Mouse (Mus musculus) testis, adult 2 months (tissue): ENCODE data around the gene Ksr2. TPM values are rescaled to one million over a fixed set of nuclear protein-coding genes. Genes with fewer than 3 reads are reported as not detected.

Source experiments
- H3K27ac ChIP-seq: fragments of 200-500 bp; 2 replicates; pipeline ENCODE4 v1.5.1; 2012; ENCODE audit warnings: low read depth, low read length; ENCODE audit not compliant: control insufficient read depth, insufficient read depth
- H3K27me3 ChIP-seq: fragments of 200-500 bp; 2 replicates; pipeline ENCODE4 v1.6.1; 2012; ENCODE audit warnings: mild to moderate bottlenecking, low read length, moderate library complexity; ENCODE audit not compliant: control insufficient read depth, insufficient read depth
- H3K36me3 ChIP-seq: fragments of 200-500 bp; 2 replicates; pipeline ENCODE4 v1.6.1; 2012; ENCODE audit warnings: mild to moderate bottlenecking, low read length; ENCODE audit not compliant: control insufficient read depth, insufficient read depth
- H3K4me1 ChIP-seq: fragments of 200-500 bp; 2 replicates; pipeline ENCODE4 v1.6.1; 2012; ENCODE audit warnings: low read length; ENCODE audit not compliant: control insufficient read depth, insufficient read depth
- H3K4me3 ChIP-seq: fragments of 200-500 bp; 2 replicates; pipeline ENCODE4 v1.5.1; 2012; ENCODE audit warnings: low read depth, mild to moderate bottlenecking, low read length, moderate library complexity, mixed read lengths; ENCODE audit not compliant: control insufficient read depth
- CTCF ChIP-seq: fragments of 200-500 bp; IDR thresholded peaks from 2 replicates; pipeline ENCODE4 v1.5.1; 2012; ENCODE audit warnings: low read depth, mild to moderate bottlenecking, inconsistent platforms, low read length, moderate library complexity; ENCODE audit not compliant: control insufficient read depth, insufficient read depth, insufficient replicate concordance
- POLR2A ChIP-seq: fragments of 200-500 bp; IDR thresholded peaks from 2 replicates; pipeline ENCODE4 v1.6.1; 2012; ENCODE audit warnings: low read depth, mild to moderate bottlenecking, inconsistent platforms, low read length, moderate library complexity; ENCODE audit not compliant: control insufficient read depth
- polyA plus RNA-seq: library from polyadenylated mRNA; depleted of rRNA; stranded (reverse); fragments of >200 nt; gene quantifications from 2 replicates; pipeline ENCODE4 v1.2.3, GENCODE M21; 2012

The Ksr2 gene
- polyA plus RNA-seq, 1 experiment, result 2.0 TPM

- H3K36me3 ChIP-seq, result no peaks in the 10 kb centered on the region
- H3K4me3 ChIP-seq, result no peak overlapping the region
- H3K27me3 ChIP-seq, result no peaks in the 10 kb centered on the region
- TF ChIP-seq CTCF (no peak), POLR2A (no peak)
- H3K27ac ChIP-seq, result no peak overlapping the region
- H3K4me1 ChIP-seq, result no peaks in the 10 kb centered on the region; the same call in 1 of the 2 replicates
Observed at GRCm38 (mm10) chr5:117671362-117671761, 257.6 kb downstream of the Ksr2 start.

- TF ChIP-seq POLR2A, result no peak
- TF ChIP-seq CTCF, result no peak
- H3K36me3 ChIP-seq, result no peaks in the 10 kb centered on the region
Observed at GRCm38 (mm10) chr5:117675840-117676239, 262.0 kb downstream of the Ksr2 start.

GRCm38 (mm10) chr5:117677231-117677630 lies 263.4 kb downstream of the Ksr2 start:
- Histone ChIP-seq H3K27ac (no peak overlapping the region), H3K27me3 (no peaks in the 10 kb centered on the region), H3K4me3 (no peak overlapping the region), H3K4me1 (no peaks in the 10 kb centered on the region), H3K36me3 (no peaks in the 10 kb centered on the region)
- TF ChIP-seq CTCF (no peak), POLR2A (no peak)

More at GRCm38 (mm10) chr5:117675840-117676239, 262.0 kb downstream of the Ksr2 start:
- no peaks in the 10 kb centered on the region for H3K27me3 ChIP-seq
- H3K27ac ChIP-seq, result no peak overlapping the region
- H3K4me3 ChIP-seq, result no peak overlapping the region
- H3K4me1 ChIP-seq, result no peaks in the 10 kb centered on the region

GRCm38 (mm10) chr5:117678371-117678770 lies 264.6 kb downstream of the Ksr2 start:
- H3K4me3 ChIP-seq, result no peak overlapping the region
- no peaks in the 10 kb centered on the region for H3K36me3 ChIP-seq
- no peaks in the 10 kb centered on the region for H3K27me3 ChIP-seq
- H3K4me1 ChIP-seq, result no peaks in the 10 kb centered on the region
- no peak for TF ChIP-seq POLR2A
- no peak for TF ChIP-seq CTCF
- H3K27ac ChIP-seq, result no peak overlapping the region

DNA sequence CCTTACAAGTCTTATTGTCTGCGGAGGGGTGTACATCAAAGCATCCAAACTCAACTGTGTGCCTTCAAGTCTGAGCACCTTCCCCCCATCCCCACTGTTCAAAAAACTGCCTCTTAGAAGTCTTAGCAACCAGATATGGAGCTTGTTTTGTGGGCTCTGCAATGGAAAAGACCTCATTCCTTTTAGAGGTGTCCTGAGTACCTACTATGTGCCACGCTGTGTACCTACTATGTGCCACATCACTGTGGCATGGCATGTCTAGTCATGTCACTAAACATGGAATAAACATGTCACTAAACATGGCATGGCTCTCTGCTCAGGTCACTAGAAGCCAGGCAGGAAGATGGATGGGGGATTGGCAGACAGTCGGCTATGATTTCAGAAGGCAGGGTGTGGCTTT lies 268.4 kb downstream of the Ksr2 start:
- no peak overlapping the region for H3K27ac ChIP-seq

GRCm38 (mm10) chr5:117684491-117684890 lies 270.7 kb downstream of the Ksr2 start:
- Histone ChIP-seq H3K4me3 (no peak overlapping the region), H3K27me3 (no peaks in the 10 kb centered on the region), H3K36me3 (no peaks in the 10 kb centered on the region), H3K4me1 (no peaks in the 10 kb centered on the region), H3K27ac (no peak overlapping the region)
- TF ChIP-seq POLR2A, result no peak
- TF ChIP-seq CTCF, result no peak

More for the DNA sequence above, 268.4 kb downstream of the Ksr2 start:
- Histone ChIP-seq H3K4me3 (no peak overlapping the region), H3K4me1 (no peaks in the 10 kb centered on the region), H3K36me3 (no peaks in the 10 kb centered on the region), H3K27me3 (no peaks in the 10 kb centered on the region)
- TF ChIP-seq CTCF, result no peak
- no peak for TF ChIP-seq POLR2A

GRCm38 (mm10) chr5:117687770-117688352 lies 274.1 kb downstream of the Ksr2 start:
- TF ChIP-seq CTCF, result no peak
- no peak for TF ChIP-seq POLR2A
- no peak overlapping the region for H3K27ac ChIP-seq
- no peaks in the 10 kb centered on the region for H3K27me3 ChIP-seq
- H3K4me1 ChIP-seq, result no peaks in the 10 kb centered on the region
- H3K36me3 ChIP-seq, result no peaks in the 10 kb centered on the region
- no peak overlapping the region for H3K4me3 ChIP-seq

- TF ChIP-seq POLR2A (no peak), CTCF (no peak)
- no peaks in the 10 kb centered on the region for H3K4me1 ChIP-seq
Observed at GRCm38 (mm10) chr5:117688738-117689137, 274.9 kb downstream of the Ksr2 start.

More at GRCm38 (mm10) chr5:117688738-117689137, 274.9 kb downstream of the Ksr2 start:
- Histone ChIP-seq H3K27ac (no peak overlapping the region), H3K27me3 (no peaks in the 10 kb centered on the region), H3K36me3 (no peaks in the 10 kb centered on the region), H3K4me3 (no peak overlapping the region)
